Mouse (Mus musculus) retina, adult 2 months (tissue): ENCODE measurements at regions not wholly inside any gene's neighbourhood (a gene's known extent, or its start where the extent isn't known, plus 50 kb on each side); places are given as distances from the start of the nearest gene placed in this dataset.

Source experiments
- DNase-seq: peaks from one replicate; pipeline ENCODE4 v3.0.0-alpha.2; 2012; ENCODE audit warnings: low read depth, low spot score

- no peak for DNase-seq
Observed at GRCm38 (mm10) chr2:61453490-61454281, 124.7 kb upstream of the Tank start.

- DNase-seq: no peak
Observed at GRCm38 (mm10) chr2:61452581-61452980, 125.8 kb upstream of the Tank start.

DNA sequence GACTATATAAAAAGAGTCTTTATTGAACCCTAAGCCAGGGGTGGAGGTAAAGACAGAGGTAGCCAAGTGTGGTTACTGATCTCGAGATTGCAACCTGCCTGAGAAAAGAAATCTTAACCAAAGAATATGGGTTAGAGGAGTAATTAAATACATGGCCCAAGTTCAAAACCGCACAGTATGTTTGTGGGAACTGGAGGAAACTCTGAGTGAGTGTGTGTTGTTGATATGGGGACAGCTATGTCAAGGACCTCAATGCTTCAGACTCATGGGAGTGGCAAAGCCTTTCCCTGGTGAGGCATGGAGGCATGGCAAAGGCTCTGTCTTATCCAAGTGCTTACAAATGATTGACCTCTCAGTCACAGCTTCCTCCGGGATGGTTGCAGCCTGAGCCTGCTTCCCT, 127.7 kb upstream of the Tank start:
- no peak for DNase-seq

GRCm38 (mm10) chr2:61436591-61436990, 141.8 kb upstream of the Tank start:
- no peak for DNase-seq

- no peak for DNase-seq
Observed at GRCm38 (mm10) chr2:61407881-61408280, 170.5 kb upstream of the Tank start.

DNA sequence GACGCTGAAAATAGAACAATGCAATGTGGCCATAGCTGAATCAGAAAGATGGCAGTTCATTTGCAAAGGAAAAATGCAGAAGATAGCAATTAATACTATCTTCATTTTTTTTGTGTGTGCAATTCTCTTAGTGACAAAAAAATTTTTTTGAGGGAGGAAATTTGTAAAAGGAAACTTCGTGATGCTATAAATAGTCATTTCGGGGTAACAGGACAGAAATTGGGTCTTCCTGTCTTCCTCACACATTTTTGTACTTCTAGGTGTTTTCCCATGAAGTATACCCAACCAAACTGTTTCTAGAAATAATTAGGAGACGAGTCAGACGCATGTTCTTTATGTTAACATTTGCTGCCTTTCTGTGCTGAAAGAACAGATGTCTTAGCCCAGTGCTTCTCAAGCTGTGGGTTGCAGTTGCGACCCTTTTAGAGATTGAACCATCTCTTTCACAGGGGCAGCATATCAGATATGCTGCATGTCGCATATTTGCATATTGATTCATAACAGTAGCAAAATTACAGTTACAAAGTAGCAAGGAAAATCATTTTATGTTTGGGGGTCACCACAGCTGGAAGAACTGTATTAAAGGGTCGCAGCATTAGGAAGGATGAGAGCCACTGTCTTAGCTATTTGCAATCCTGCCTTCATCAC, 172.2 kb upstream of the Tank start:
- DNase-seq: no peak

DNA sequence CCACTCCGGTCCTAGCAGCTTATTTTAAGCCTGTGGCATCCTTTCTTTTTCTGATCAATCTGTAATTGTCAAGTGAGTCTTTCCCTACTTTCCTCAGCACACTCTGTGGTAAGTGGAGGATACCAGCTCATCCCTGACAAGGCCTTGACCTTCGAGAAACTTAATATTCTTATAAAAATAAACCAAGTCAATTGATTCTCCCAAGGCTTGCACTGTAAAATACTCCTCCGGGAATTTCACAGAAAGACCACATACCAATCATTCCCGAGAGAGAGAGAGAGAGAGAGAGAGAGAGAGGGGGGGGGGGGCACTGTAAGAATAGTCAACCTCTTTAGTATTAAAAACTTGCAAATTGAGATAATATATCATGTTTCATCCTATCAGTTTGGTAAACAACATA, 173.1 kb upstream of the Tank start:
- no peak for DNase-seq

GRCm38 (mm10) chr2:61402588-61403487, 175.5 kb upstream of the Tank start:
- DNase-seq: no peak

- no peak for DNase-seq
Observed at GRCm38 (mm10) chr2:61401636-61402587, 176.5 kb upstream of the Tank start.

DNA sequence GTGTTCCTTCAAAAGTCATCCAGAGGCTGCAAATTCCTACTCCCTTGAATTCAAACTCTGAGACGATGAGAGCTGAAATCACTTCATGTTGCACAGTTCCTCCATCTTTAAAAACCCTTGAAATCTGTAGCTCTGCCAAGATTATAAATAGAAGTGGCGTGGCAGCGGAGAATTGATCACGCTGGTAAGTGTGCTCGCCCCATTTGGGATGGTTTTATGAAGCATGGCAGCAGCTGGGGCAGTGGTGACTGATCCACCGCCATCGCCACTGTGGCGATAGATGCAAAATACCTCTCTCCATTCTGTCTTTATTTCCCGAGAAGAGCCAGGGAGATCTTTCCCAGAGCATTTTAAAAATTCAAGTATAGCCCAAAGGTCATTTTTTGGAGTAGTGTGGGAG, 179.8 kb upstream of the Tank start:
- no peak for DNase-seq

DNA sequence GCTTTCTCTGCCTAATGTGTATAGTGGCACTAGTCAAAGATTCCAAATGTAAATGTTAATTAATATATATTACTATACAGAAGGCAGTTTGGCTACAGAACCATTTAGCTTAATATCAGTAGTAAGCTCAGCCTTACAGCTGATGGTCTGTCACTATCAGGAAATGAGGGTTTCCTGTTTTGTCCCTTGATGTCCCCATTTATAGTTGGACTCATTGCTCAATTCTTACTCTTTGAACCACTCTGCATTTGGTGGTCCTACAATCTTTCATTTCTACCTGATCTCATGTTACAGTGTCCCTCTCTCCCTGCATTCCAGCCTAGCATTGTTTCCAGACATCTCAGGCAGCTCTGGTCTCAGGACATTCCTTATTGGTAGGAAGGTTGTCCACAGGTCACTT, 188.8 kb upstream of the Tank start:
- no peak for DNase-seq

GRCm38 (mm10) chr2:61389207-61389606, 189.2 kb upstream of the Tank start:
- DNase-seq: no peak

GRCm38 (mm10) chr2:61387561-61387960, 190.8 kb upstream of the Tank start:
- DNase-seq: no peak

- no peak for DNase-seq
Observed at GRCm38 (mm10) chr2:61386966-61387365, 191.4 kb upstream of the Tank start.

DNA sequence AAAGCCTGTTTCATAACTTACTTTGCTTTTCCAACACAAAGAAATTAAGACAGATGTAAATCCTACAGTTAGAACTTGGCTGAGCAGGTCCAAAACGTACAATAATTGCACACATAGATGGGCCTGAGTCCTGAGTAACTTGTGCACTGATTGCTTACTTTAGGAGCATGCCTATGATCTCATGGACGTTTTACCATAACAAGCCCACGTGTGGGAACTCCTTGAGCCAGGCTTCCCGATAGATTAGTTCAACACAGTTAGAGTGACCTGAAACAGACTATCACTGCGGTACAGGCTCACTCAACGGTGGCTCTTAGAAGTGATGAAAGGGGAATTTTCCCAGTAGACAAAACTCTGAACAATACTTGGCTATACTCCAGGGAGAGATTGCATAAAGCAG, 193.9 kb upstream of the Tank start:
- DNase-seq: no peak

DNA sequence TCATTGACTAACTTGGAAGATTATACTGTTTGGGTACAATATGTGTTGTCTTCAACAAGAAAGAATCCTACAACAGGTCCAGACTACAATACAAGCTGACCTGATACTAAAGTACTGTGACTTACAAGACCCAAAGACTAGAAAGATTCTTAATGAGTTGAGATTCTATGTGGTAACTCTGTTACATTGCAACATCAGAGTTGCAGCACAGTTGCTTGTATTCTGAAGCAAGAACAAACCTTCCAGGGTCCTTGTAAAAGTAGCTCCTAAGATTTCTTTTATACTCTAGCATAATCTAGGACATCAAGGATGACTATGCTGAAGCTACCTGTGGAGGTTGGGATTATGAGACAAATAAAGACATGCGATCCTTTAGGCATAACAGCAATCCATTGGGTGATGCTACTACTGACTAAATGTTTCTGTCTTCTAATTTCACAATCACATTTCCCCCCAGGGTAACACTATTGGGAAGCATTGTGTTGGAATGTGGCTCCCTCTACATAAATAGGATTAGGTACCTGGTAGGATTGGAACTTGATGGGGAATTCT, 194.6 kb upstream of the Tank start:
- DNase-seq: no peak

DNA sequence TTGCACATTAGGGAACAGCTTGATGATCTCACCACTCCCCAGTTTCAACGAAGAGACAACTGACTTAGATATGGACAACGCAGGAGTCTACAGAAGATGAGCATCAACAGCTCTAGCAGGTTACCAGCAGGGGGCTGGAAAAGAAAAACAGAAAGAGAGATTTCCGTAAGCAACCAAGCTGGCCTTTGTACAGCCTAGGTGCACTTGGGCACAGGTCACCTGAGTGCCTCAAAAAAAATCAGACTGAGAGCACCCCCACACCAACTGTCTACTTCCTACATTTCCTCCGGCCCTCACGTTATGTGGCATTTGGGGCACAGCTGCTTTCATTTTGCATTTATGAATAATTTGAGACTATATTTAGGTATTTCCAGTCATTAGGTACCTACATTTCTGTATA, 199.3 kb upstream of the Tank start:
- DNase-seq: no peak

DNA sequence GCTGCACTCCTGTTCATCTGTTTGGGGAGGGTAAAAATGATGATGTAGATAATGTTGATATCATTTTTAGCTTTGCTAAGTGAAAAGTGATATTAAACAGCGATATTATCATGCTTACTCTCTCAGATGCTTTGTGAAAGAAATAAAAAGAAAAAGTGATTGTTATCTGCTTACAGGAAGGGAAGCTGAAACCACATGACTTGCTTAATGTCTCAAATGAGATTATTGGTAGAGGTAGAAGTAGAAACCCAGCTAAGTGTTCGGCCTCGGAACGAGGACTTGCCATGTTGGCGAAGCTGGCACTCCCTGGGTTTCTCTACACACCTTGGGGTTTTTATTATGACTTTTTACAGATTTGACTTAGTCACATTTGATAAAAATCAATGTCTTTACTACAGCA, 200.1 kb upstream of the Tank start:
- DNase-seq: no peak

GRCm38 (mm10) chr2:61377756-61378155, 200.6 kb upstream of the Tank start:
- DNase-seq: no peak

DNA sequence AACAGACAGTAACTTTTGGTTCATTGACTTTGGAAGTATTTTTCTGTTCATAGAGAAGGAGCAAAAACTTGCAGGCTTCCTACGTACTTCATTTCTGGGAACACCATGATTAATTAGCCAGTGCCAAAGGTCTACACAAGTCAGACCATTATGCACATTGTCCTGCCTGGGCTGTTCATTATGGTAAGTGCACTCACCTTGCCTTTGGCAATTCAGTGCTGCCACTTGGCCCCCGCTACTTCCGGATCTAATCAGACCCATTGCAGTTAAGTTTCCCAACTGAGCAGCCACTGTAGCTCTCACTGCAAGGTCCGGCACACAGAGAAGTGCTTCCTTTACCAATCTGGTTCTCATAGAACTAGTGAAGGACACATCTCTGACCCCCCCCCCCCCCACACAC, 215.8 kb upstream of the Tank start:
- no peak for DNase-seq

DNA sequence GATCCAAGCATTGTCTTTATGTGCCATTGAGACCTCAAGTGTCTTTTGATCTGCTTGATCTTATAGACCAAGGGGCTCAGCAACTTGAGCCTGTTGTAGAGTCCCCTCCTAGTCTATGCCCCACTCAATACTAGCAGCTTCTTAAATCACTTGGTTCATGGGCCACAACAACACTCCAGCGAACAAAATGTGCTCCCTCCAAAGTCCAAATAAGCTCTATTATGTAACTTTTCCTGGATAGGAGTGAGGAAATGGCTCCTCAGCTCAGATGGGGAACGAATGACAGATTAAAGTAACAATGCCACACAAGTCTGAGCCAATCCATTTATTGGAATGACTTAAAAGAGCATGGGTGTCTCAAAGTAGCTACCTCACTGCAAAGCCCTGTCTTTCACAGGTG, 217.0 kb upstream of the Tank start:
- no peak for DNase-seq
